Mouse (Mus musculus) testis, postnatal 10 days (tissue): ENCODE results near the gene Hist1h2bn.
"Not testable (repeated sequence)": the region's sequence is repeated elsewhere in the genome, so short reads cannot be mapped to it uniquely, and the experiment has no call there.

Experiments
- DNase-seq: peaks from one replicate; pipeline ENCODE4 v3.0.0; 2021; ENCODE audit warnings: low spot score

Hist1h2bn gene

DNA sequence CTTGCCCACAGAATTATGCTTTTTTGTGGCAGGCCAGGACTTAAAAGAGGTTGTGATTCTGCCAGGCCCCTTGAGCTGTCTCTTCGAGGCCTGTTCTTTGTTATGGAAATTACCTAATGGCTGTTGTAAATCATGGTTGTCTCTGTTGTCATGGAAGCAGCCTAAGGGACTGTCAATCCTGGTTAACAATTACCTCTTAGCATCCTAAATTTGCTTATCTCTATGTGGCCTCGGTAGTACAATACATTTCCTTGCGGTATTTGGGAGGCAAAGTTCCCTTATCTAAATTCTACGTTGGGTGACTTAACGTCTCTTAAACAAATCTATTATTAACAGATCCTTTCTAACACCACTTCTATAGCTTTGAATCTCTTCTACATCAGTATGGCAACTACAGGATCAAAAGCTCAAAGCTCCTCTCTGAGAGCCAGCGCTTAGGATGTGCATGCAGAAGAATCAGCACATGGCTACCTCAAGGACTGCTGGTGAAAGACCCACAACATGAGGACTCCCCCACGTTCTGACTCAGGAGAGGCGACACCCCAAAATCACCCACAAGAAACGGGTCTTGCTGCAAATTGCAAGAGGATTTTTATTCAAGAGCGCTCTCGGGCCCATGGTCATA lies 25.9 kb upstream of the Hist1h2bn start:
- DNase-seq, result no peak

- DNase-seq, result no peak
Measured at GRCm38 (mm10) chr13:21729544-21729943, 24.4 kb upstream of the Hist1h2bn start.

- DNase-seq, result no peak
Measured at GRCm38 (mm10) chr13:21733466-21733865, 20.5 kb upstream of the Hist1h2bn start.

- DNase-seq, result peak; percentile 73
Measured at GRCm38 (mm10) chr13:21734010-21734905, 19.7 kb upstream of the Hist1h2bn start.

- peak; percentile 87 for DNase-seq
Measured at GRCm38 (mm10) chr13:21734906-21735767, 18.8 kb upstream of the Hist1h2bn start, which contains the start of gene Hist1h4j. Gene Hist1h4j (plus strand): TSS chr13:21735064.

DNA sequence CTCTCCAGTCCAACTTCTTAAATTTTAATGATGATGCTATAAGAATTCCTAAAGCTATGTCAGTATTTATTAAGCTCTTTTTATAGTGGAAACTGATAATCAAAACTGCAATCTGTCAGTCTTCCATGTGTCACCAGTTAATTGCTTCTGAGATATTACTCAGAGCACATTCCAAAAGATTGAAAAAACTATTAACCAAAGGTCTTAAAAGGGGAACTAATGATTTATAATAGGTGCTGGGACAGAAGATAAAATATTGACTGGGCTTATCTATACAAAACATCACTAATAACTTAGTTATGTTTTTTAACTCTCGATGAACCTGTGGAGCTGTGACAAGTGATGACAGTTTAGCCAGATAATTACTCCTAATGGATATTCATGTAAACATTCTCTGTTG lies 8.9 kb upstream of the Hist1h2bn start:
- DNase-seq, result no peak

- no peak for DNase-seq
Measured at GRCm38 (mm10) chr13:21749387-21750158, 4.3 kb upstream of the Hist1h2bn start.

- DNase-seq, result peak; percentile 92
Measured at GRCm38 (mm10) chr13:21750159-21751017, 3.5 kb upstream of the Hist1h2bn start, which contains the start of gene Hist1h4k. Gene Hist1h4k (minus strand): TSS chr13:21750505.

GRCm38 (mm10) chr13:21751417-21751816 lies 2.5 kb upstream of the Hist1h2bn start:
- DNase-seq, result no peak

- no peak for DNase-seq
Measured at GRCm38 (mm10) chr13:21751827-21752226, 2.1 kb upstream of the Hist1h2bn start.

DNA sequence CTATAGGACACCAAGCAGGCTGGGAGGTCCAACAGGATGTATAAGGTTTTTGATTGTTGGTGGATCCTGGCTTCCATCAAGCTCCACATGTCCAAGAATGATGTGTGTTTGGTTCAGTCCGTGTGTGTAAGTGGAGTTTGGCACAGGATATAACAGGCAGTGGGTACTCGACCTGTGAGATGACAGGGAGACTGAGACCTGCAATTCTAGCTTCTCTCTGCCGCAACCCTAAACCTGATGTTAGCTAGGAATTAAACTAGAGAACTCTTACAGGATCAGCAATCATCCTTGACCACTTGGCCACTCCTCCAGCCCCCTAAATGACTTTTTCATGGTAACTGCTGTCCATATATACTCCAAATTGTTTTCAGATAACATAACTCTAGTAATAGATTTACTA lies 1.6 kb upstream of the Hist1h2bn start:
- DNase-seq, result no peak

DNA sequence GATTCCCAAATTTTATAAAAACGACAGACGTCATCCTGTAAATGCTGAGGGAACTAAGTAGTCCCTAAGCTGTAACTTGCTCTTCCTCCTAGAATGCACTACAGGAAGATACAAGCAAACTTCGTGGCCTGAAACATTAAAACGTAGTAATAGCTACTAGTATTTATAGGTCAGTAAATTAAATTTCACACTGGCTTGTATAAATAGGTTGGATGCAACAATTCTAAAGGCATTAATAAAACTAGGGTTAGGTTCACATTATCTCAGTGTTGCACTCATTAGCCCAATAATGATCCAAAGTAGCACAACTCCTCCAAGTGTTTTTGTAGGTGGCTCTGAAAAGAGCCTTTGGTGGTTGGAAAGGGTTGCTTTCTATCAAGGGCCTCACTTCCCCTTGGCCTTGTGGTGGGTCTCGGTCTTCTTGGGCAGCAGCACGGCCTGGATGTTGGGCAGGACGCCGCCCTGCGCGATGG lies 836 bp upstream of the Hist1h2bn start:
- no peak for DNase-seq

DNA sequence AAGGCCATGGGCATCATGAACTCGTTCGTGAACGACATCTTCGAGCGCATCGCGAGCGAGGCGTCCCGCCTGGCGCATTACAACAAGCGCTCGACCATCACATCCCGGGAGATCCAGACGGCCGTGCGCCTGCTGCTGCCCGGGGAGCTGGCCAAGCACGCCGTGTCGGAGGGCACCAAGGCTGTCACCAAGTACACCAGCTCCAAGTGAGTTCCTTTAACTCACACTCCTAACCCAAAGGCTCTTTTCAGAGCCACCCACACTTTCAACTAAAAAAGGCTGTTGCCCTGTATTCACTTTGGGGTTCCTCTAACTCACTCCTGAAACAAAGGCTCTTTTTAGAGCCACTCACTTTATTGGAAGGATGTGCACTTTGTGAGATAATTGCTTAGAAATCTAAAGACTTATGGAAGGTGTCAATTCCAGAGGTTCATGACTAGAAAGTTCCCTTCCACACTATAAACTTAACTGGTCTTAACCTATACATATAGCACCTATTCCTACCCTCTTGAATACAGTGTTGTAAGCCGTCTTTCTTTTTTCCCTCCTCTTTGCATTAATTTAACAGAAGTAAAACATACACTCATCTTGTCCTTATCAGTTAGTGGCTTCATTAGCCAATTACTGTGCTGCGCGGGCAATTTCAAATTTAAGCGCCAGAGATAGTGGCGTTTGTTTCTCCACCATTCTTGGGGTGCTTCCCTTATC lies 525 bp downstream of the Hist1h2bn start:
- not testable (repeated sequence) for DNase-seq

DNA sequence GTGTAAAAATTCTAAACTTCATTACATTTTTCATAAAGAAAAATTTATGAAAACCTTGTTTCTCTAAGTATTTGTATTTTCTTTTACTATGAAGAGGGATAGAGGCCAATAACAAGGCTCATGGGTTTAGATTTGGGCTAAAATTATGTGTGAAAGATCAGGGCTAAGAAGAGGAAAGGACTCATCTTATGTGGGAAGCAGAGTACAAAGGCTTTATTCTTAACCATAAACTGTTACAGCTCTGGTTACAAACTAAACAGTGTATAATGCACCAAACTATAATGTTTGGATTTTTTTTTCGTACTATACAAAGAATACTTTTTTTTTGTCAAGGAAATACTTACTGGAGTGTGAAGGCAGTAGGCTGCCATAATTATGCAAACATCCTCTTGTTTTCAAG lies 1.8 kb downstream of the Hist1h2bn start:
- no peak for DNase-seq

DNA sequence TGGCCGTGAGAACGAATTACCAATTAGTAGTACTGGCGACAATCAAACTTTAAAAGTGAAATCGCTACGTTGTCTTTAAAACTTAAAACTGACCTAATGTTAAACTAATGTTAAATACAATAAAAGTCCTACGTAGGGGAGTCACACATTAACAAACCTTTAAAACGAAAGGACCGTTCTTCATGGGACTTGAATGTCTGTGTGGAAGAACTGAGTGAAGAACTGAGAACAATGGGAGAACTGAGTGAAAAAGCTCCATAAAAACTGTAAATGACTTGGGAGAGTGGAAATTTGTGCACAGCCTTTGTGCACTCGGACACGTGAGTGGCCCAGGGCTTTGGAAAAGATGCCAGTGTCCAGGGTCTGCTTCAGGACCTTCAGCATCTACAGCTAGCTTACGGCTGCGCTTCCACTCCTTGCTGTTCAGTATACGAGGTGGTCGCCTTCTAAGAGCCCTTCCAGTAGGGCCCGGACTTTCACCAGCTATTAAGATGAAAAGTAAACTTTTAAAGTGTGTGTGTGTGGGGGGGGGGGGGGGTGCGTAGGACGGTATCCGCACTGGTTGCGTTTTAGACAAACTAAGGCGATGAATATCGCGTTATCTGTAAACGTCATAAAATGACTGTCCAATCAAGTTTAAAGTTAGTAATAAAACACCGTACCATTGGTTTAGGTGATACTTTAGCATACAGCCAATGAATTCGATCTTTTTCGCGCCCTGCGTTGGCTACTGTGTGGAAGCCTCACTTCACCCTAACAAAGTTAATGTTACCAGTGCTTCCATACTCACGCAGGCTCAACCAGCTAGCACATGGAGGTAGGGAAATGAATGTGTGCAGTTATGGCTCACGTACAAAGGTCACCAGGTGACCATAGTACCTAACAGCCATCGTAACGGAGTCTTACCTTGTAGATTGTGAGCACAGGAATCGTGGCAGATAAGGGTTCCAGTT lies 25.2 kb downstream of the Hist1h2bn start:
- DNase-seq, result peak; percentile 72

DNA sequence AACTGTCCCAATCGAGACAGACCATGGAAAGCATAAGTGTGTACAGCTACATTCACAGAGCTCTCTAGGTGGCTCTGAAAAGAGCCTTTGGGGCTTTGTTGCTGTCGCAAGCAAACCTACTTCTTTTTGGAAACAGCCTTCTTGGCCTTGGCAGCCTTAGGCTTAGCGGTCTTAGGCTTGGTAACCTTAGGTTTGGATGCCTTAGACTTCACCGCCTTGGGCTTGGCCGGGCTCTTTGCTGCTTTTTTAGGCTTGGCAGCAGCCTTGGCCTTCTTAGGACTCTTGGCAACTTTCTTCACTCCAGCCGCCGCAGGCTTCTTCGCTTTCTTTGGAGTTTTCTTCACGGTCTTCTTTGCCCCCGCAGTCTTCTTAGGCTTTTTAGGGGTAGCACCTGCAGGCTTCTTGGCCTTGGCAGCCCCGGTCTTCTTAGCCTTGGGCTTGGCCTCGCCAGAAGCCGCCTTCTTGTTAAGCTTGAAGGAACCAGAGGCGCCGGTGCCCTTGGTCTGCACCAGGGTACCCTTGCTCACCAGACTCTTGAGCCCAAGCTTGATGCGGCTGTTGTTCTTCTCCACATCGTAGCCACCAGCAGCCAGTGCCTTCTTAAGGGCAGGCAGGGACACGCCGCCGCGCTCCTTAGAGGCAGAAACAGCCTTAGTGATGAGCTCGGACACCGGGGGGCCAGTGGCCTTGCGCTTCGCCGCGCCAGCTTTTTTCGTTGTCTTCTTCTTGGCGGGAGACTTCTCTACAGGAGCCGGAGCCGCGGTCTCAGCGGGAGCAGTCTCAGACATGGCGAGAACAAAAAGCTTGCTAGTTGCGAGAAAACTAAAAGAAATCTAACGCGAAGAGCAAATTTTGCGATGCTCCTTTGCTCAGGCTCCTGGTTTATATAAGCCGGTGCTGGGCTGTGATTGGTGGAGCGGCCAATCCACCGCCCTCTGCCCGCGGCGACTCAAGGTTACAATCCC lies 26.1 kb downstream of the Hist1h2bn start, which contains the start of gene Hist1h1b:
Hist1h1b (minus strand) TSS at position 859 of the 965 bp plus-strand sequence.
- DNase-seq, result peak; percentile 77

DNA sequence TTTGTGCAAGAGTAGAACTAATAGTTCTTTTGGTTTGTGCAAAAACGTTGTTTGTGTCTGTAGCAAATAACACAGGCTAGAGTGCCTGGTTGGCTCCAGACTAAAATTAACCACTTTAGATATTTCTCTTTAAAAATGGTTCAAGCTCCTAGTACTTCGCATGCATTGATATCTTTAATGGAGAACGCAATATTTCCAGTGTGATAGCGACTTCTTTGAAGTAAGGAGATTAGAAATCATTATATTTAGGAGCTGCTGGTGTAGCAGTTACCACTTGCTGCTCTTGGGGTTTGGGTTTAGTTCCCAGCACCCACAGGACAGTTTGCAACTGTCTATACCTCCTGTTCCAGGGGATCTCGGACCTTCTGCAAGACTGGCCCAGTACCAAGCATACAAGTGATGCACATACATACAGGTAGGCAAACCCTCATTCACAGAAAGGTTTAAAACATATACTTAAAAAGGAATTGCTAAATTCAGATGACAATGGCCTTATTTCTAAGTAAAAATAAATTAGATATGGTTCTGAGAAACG lies 27.2 kb downstream of the Hist1h2bn start:
- DNase-seq, result no peak
